Mouse (Mus musculus) urinary bladder, postnatal 25 days (tissue): Measurements from ENCODE around the gene Hmcn1.
A peak's percentile ranks its signal among the peaks of the same experiment; 100 is the strongest.

Source experiments
- DNase-seq: peaks from one replicate; pipeline ENCODE4 v3.0.0; 2022; ENCODE audit warnings: low spot score

Gene Hmcn1

DNA sequence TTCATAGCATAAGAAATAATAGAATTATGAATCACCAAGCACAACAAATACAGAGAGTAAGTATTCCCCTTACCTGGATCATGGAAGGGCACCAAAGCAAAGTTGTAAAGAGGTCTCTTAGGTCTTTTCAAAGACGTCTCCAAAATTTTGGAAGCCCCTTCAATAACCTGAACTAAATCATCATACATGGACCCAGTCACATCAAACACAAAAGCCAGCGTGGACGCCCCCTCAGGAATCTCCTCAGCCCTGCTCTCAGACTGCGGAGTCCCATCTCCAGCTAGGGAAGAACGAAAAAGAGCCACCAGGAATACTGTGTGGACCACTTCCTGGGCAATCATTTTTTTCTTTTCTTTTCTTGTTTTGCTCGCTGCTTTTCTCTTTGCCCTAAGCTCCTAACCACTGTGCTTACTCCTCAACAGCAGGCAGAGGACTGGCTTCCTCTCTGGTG lies 499 bp downstream of the Hmcn1 start:
- no peak for DNase-seq

DNA sequence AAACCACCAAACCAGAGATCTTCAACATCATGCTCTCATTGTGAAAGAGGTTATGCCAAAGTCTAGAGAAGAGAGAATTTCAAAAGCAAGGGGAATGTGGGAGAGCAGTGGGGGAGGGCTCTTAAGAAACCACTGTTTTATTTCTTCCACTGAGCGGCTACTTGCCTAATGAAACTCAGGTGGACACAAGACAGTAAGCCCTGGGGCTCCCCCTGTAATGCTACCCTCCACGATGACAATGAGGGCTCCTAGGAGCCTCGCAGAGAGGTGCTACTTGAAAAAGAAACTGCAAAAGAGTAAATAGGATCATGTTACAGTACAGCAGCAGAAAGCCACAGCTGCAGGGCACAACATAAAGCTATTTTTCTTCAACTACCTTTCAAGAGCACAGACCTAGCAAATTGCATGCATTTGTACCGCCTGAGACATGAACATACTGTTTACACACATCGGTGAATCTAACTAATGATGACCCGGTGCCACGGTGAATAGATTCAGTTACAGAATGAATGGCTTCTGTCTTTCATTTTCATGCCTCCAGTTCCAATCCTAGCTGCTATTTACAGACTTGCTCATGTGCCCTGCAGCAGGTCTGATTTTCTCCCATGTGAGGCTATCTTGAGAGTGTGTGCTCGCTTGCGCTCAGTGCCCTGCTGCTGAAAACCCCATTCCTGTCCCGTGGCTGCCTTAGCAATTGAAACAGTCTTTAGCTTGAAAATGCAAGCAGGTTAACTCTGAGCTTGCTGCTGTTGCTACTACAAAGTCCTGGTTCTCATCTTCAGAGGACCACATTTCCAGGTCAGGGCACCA lies 1.3 kb downstream of the Hmcn1 start:
- DNase-seq = no peak

DNA sequence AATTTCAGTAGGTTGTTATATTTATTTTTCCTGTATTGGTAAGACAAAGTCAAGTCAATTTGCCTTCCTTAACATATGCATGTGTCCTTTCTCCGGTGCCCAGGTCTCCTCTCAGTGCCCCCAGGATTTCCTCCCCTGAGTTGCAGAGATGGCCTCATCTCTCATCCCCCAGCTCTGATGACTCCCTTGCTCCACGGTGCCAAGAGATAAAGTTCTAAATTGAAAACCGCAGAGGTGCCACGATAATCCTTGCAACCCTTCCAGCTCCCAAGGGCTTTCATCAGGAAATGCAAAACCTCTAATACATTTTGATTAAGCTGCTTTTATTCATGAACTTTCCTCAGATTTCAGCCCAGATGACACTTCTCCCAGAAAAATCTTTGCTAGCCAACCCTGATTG lies 8.3 kb downstream of the Hmcn1 start:
- DNase-seq = no peak

DNA sequence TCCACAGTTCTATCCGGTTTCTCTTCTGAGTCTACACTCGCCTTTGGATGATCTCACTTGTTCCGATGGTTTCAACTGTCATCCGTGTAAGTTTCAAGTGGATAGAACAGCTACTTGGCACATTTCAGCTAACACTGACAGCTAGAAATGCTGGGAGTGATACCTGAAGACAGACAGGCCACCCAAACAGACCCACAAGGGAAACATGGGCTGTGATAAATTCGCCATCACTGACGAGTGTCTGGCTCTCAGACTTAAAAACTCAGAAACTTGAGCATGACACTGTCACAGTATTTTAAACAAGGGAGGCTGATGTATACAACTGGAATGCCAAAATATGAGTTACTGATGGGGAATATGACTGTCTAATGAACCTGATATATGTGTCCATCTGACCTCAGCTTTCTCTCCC lies 9.1 kb downstream of the Hmcn1 start:
- no peak for DNase-seq

DNA sequence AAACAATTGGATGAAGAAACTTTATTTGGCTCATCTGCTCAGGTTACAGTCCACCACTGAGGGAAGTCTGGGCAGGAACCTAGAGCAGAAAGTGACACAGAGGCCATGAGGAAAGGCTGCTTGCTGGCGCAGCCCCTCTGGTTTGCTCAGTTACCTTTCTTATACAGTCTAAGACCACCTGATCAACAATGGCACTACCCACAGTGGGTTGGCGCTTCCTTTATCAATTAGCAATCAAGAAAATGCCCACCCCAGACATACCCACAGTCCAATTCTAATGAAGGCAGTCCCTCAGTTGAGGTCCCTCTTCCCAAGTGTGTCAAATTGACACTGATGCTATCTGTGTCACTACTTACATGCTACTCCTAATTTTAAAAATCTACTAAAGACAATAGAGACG lies 14.6 kb downstream of the Hmcn1 start:
- DNase-seq = no peak

DNA sequence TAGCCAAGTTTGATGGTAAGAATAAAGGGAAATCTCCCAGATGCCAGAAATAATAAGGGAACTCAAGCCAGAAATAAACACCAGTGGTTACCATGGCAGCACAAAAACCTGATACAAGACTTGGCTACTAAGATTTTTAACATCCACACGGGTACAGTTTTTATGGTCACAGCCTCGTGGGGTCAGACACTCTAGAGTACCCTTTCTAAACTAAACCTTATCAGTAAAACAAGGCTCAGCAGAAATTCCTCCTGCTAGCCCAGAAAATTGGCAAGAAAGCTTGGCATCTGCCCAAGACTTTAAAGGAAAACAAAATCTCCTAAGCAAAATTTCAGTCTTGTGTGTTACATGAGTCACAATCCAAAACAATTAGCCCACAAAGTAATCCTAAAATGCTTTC lies 17.0 kb downstream of the Hmcn1 start:
- DNase-seq = no peak

DNA sequence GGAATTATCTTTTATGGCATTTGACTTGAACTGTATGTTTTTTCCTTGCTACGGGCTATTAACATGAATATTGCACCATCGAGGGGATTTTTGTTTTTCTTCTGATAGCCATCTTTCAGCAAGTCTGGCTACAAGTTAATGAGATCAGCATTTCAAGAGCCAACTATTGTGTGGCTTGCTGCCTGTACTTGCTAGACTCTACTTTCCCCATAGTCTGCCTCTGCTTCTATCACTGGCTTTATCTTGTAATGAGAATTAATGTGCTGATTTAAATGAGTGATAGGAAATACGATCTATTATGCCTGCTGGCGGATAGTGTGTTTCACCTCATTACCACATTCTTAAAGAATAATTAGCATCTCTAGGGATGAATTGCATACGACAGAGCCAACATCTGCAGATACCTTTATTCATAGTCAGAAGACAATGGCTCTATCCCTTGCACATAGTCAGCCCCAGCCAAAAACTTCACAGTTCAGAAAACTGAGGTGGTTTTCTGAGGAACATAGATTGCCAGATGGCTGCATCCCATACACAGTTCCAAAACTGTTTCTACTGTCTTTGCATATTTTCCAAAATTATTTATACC lies 33.7 kb downstream of the Hmcn1 start:
- DNase-seq = no peak

DNA sequence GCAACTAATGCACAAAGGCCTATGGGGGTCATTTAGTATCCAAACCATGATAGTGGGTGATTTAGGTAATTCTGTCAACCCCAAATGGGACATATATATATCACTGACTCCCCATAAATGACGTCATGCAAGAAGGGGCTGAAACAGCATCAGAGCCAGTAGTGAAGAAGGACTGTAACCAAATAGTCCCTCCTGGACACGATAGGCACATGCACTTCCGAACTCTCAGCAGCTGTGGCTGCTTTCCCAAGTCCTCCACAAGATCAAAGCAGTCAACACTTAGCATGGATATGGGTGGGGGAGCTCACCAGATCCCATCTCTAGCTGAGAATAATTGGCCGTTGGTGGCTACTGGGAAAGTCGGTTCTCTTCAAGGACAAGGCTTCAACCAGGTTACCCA lies 42.2 kb downstream of the Hmcn1 start:
- DNase-seq = no peak

DNA sequence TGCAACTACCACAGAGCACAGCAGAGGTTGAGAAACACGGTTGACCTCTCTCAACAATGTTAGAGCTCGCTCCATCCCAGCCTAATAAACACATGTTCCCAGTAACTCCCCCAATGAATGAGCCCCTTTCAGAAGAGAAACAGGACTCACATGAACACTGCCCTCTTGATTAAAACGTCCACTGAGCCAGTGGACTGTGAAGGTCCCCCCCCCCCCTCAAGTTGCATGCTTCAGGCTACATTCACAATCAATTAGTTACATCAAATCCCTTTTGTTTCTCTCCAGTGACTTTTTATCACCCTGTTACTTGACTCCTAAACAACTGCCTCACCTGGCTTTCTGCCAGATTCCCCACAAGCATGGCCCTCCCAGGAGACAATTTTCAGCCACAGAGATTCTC lies 43.2 kb downstream of the Hmcn1 start:
- DNase-seq = no peak

DNA sequence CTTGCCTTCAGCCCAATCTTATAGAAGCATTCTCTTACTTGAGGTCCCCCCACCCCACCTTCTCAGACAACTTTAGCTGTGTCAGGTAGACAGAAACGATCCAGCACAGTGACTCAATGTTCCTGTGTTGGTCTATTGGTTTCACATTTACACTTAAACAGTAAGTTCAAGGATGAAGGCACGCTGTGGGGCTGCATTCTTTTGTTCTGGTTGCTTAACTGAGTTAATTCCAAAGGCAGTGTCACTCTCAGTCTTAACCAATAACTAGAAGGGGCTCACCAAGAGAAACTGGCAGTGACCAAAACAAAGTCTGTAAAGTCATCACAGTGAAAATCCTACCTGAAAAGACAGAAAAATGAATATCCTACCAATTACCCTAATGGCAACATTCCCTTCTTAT lies 44.3 kb downstream of the Hmcn1 start:
- DNase-seq = no peak

DNA sequence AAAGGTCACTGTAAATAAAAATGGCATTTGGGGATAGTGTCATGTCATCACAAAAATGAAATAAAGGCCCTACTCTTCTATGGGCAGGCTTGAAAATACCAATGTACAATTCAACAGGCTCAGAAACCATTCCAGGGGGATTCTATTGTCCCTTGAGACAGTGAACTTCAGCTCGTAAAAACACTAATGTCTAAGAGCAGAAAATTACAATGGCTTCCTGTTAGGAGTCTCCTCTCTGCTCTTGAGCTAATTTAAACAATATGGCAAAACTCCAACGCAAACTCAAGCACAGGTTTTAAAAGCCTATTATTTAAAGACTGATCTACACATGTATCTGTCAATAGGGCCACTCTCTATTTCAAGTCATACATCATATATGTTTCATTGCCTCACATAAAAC lies 49.6 kb downstream of the Hmcn1 start:
- DNase-seq = no peak

DNA sequence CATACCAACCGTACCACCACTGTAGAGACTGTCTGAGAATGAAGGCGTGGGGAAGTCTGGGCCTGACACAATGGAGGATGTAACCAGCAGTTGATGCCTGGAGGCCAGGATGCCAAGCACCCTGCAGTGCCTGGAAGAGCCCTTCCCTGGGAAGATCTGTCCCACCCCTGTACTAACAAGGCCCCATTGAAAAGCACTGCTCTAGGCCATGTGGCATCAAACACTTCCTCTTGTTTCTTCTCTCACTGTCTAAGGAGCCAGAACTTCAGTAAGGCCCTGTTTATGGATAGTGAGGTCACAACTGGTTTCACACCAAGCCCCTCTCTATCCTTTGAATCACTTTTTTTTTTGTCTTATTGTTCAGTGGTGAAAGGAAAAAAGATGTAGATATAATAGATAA lies 51.1 kb downstream of the Hmcn1 start:
- no peak for DNase-seq

DNA sequence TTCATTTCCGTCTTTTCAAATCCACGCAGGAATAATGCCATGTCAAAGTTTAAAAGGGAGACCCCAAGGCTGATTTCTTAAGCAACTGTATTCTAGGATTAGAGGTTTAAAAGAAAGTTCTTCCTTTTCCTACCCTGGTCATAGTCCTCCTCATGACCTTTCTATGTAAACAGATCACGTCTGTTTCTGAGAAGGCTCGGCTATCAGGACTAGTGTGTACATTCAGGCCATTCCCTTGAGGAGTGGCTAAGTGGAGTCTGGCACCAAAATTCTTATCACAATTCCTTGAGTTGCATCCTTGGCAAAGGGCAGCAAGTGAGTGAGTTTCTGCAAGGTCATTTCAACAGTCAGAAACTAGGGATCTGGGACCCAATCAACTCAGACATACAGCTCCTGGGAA lies 56.4 kb downstream of the Hmcn1 start:
- DNase-seq = no peak

DNA sequence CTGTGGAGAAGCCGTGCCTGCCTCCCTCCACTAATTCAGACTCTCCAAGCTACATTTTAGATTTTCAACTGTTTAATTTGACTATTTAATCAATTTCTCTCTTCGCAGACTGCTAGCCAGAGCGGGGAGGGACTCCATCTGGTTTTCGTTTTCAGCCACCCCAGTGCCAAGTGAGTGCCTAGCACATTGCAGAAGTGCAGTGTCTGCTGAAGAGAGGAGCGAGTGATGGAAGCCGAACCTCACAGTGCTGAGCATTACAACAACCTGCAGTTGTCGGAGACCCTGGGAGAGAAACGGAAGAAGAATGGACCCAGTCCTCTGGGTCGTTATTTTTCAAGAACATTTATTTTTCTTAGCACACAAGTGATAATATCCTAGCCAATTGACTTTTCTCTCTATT lies 59.6 kb downstream of the Hmcn1 start:
- no peak for DNase-seq

DNA sequence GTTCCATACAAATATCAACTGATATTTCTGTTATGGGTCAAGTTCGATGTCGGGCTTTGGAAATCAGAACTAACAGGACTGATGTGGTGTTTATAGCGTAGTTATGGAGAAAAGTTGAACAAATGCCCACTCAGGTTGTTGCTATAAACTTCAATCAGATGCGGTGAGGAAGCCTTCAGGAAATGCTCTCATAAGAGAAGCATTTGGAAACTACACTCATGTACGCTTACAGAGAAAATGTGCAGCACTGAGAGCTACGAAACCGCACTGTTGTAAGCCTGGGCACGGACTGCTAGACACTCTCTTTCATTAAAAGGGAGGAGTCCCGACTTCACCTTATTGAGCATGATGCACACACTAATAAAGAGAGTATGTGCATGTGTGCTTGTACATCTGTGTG lies 72.4 kb downstream of the Hmcn1 start:
- no peak for DNase-seq

DNA sequence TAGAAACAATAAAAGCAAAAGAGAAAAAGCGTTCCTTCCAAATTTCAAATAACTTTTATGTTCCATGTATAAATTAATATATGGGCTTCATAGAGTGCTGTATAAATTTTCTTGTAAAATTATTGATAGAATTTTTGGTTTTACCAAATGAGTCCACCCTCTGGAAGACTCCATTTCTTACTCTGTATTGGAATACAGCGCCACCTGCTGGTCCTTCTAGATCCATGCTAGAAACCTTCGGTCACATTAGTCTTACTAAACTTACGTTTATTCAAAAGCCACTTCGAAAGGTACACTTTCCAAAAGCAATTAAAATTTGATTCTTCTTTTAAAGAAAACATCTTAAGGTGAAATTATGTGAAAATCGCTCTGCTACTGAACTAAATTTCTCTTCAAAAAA lies 73.0 kb downstream of the Hmcn1 start:
- peak; percentile 56 for DNase-seq

DNA sequence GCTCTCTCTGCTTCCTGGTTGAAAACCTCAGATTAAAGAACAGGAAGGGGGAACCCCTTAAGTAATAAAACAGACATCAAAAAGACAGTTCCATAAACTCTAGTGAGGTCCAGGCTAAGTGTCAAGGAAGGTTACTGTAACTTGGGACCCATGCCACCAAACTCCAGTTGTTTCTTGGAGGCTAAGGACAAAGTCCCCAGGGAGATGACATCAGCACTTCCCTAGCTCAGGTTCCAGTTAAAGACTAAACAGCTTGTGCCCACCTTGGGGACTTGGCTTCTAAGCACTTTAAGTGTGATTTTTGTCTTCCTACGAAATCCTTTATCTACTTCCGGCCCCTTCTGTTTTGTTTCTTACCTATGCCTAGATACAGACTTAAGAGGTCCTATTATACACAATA lies 78.3 kb downstream of the Hmcn1 start:
- no peak for DNase-seq

DNA sequence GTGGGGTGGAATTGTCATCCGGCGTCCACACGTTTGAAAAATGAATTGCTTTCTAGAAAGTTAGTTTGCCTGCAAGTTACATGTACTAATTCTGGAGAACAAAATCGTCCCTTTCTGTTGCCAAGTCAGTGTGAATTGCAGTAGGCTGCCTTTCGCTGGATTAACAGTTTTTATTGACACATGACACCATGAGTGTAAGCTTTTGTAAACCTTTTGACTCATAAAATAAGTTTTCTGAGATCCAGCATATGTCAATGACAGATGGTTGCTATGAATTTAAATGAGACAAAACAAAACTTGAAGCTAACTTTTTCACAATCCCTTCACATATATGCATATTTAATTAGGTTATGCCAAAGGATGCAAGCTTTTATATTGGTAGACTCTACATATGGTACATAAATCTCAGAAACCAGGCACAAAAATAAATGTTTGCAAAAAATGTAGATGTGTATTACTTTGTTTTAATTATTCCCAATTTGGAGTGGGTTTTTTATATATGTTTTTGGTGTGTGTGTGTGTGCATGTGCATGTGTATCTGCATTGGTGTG lies 79.6 kb downstream of the Hmcn1 start:
- DNase-seq = no peak

DNA sequence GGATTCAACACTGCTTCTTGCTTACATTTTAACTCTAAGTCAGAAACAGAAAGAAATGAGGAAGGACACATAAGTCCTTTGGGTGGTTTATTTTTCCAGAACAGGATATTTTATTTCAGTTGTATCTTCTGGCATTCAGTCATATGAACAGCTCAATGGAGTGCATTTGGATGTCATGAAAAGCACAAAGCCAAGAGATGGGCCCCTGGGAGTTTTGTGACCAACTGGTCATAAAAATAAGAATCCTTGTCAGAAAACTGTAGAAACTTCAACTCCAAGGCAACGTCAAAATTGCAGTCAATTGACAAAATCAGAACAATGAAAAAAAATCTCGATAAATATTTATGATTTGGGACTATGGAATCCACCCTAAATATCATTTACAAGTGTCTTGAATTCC lies 83.6 kb downstream of the Hmcn1 start:
- DNase-seq = no peak

DNA sequence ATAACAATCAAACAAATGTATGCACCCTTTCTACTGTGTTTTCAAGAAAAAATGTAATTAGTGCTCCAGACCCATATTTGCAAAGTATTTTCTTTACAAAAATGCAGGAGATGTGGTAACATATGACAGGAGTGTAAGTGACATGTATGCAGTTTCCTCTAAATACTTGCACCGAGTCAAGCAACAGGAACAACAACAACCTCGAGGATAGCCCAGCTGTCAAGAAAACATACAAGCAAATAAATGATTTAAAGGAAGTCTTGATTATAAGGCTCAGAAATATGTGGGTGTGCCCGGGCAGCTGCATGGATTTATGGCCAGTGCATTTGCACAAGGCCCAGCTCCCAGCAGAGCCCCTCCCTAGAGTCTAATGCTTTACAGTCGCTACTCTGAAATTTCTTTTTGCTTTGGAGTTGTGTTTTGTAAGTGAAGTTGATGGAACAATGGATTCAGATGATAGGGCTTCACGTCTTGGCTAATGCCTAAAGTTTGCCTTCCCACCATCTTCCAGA lies 99.5 kb downstream of the Hmcn1 start:
- no peak for DNase-seq

DNA sequence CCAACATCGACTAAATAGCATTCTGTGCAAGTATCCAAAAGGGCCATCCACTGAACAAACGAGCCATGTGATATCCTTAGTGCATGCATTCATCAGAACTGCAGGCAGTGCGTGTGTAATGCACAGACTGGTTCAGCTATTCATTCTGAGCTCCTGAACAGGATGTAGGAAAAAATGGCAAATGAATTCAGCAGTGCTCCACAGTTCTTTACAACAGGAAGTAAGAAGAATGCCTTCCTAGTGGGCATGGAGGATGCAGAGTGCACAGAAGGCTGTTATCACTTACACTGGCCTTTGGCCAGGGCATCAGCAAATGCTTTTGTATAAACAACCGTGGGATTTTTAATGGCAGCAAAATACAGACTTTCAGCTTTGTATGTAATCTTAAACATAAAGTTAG lies 103.2 kb downstream of the Hmcn1 start:
- no peak for DNase-seq

DNA sequence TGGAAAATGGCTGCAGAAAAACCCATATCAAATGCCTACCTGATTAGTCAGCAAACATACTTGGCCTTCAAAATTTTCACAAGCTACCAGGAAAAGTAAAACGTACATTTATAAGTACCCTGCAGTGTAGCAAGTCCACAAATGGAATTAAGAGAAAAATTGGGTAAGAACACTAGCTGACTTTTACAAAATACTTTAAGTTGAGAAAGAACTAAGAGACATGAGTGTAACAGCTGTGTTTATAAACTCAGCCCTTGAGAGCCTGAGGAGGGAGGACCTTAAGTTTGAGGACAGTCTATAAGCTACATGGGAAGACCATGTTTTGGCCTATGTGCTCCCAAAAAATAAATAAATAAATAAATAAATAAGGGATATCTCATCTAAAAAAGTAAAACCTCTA lies 107.0 kb downstream of the Hmcn1 start:
- DNase-seq = no peak

DNA sequence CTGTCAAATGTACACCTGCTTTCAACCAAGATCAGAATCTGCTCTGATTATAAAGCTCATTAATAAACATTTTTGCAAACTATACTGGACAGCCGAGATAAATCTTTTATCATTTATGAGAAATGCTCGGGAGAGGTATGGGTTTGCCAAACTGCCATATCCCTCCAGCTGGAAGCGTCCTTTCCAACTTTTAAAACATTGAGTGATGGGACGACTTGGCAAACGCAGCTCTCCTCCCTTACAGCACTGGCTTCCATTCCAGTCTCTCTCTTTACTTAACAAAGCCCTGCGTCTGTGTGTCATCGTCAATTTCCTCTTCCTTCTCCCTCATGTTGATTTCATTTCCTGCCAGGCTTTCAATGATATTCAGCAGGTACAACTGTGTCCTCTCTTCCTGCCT lies 114.8 kb downstream of the Hmcn1 start:
- DNase-seq = no peak

DNA sequence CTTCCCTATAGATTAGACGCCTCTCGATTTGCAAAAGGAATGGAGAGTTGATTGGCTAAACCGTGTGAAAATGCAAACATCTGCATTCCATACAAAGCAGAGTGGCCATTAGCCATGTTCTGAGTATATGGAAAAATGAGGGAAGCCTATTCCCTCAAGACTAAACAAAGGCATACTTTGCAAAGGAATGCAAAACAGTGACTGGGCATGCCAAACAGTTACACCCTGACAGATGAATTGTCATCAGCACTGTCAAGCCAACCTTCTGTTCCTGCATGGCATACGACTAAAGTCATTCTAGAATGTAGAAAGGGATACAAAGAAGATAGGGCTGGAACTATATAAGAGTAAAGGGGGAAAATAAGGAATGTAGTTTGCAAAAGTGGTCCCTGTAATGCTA lies 115.3 kb downstream of the Hmcn1 start:
- DNase-seq = no peak
